Mouse (Mus musculus) myocyte (in vitro differentiated cells): ENCODE data around the gene Sorcs2.

Experiments used
- CEBPB ChIP-seq: IDR thresholded peaks from 2 replicates; pipeline ENCODE4 v1.6.1; 2011; ENCODE audit warnings: mild to moderate bottlenecking, moderate library complexity; ENCODE audit not compliant: poor library complexity, insufficient read depth, severe bottlenecking
- E2F4 ChIP-seq: IDR thresholded peaks from one replicate; pipeline ENCODE4 v1.6.1; 2011; ENCODE audit warnings: mild to moderate bottlenecking, control low read depth, moderate library complexity; ENCODE audit not compliant: insufficient read depth
- MAX ChIP-seq: IDR thresholded peaks from one replicate; pipeline ENCODE4 v1.6.1; 2011; ENCODE audit warnings: low read depth, mild to moderate bottlenecking, control low read depth
- MYOD1 ChIP-seq, 3 experiments: IDR thresholded peaks; one replicate each; pipeline ENCODE4 v1.6.1; 2011; ENCODE audit warnings: control low read depth in 2 of 3, low read depth in 2 of 3, mild to moderate bottlenecking in 2 of 3, moderate library complexity in 1 of 3; ENCODE audit not compliant: insufficient read length in 2 of 3, control insufficient read depth in 1 of 3
- MYOG ChIP-seq, 3 experiments: IDR thresholded peaks; one replicate each; pipeline ENCODE4 v1.6.1; 2011; ENCODE audit warnings: control low read depth in 2 of 3, low read depth in 2 of 3, mild to moderate bottlenecking in 2 of 3; ENCODE audit not compliant: insufficient read length in 2 of 3, control insufficient read depth in 1 of 3, insufficient read depth in 1 of 3
- POLR2A ChIP-seq: IDR thresholded peaks from one replicate; pipeline ENCODE4 v1.6.1; 2011; ENCODE audit warnings: low read depth, mild to moderate bottlenecking, control low read depth, moderate library complexity; ENCODE audit not compliant: insufficient read length
- POLR2AphosphoS2 ChIP-seq: IDR thresholded peaks from one replicate; pipeline ENCODE4 v1.6.1; 2011; ENCODE audit warnings: low read depth, control low read depth; ENCODE audit not compliant: insufficient read length
- SRF ChIP-seq: IDR thresholded peaks from one replicate; pipeline ENCODE4 v1.6.1; 2011; ENCODE audit warnings: low read depth; ENCODE audit not compliant: control insufficient read depth, insufficient read length
- TCF12 ChIP-seq: IDR thresholded peaks from one replicate; pipeline ENCODE4 v1.6.1; 2011; ENCODE audit warnings: mild to moderate bottlenecking, control low read depth; ENCODE audit not compliant: poor library complexity, insufficient read depth, severe bottlenecking
- TCF3 ChIP-seq: IDR thresholded peaks from one replicate; pipeline ENCODE4 v1.6.1; 2011; ENCODE audit warnings: low read depth, control low read depth; ENCODE audit not compliant: insufficient read length
- USF1 ChIP-seq: IDR thresholded peaks from one replicate; pipeline ENCODE4 v1.6.1; 2011; ENCODE audit warnings: low read depth, mild to moderate bottlenecking, control low read depth, moderate library complexity

- TF ChIP-seq POLR2A (no peak), USF1 (no peak), POLR2AphosphoS2 (no peak), TCF3 (no peak), E2F4 (no peak), MAX (no peak), MYOG (IDR thresholded peaks at IDR 0.05; ENCODE audit: control insufficient read depth in 1 of 3, insufficient read depth in 1 of 3, insufficient read length in 2 of 3, low read depth in 2 of 3) (no peak), CEBPB (no peak), SRF (no peak), MYOD1 (IDR thresholded peaks at IDR 0.05; ENCODE audit: control insufficient read depth in 1 of 3, insufficient read length in 2 of 3, low read depth in 2 of 3) (no peak), TCF12 (no peak)
These were observed 58.7 kb downstream of the Sorcs2 start for GRCm38 (mm10) chr5:36339283-36339682.
